Mouse (Mus musculus) gonadal fat pad, adult 2 months (tissue): Measurements from ENCODE around the gene Adgrg5. TPM values are rescaled to one million over a fixed set of nuclear protein-coding genes. Genes with fewer than 3 reads are reported as not detected.

Source experiments
- DNase-seq: peaks from one replicate; pipeline ENCODE4 v3.0.0-alpha.2; 2012; ENCODE audit warnings: low read depth
- polyA plus RNA-seq: library from polyadenylated mRNA; depleted of rRNA; stranded (reverse); fragments of >200 nt; gene quantifications from 2 replicates; pipeline ENCODE4 v1.2.3, GENCODE M21; 2012; rRNA removed

Gene Adgrg5
- polyA plus RNA-seq: 1.0 and 1.7 TPM in 2 replicates

- no peak for DNase-seq
These were observed at the start of gene Adgrg5 for GRCm38 (mm10) chr8:94923405-94923804. Adgrg5 (plus strand) TSS chr8:94923694.

DNA sequence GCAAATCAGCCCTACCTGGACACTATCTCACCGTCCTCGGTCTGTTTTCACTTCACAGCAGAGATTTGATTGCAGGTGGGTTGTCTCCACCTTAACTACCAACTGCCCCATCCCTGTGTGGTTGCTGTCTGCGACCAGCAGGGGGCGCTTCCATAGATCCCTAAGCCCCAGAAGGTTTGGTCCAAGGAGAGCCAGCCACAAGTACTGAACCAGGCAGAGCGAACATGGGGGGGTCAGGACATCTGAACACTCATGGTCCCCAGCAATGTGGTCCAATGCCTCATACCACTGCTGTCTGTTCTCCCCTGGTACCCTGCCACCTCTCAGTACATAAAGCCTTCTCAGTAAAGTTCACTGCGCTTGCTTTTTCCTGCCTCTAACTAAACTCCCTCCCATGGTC is 49.1 kb upstream of the Adgrg5 start:
- DNase-seq: no peak

GRCm38 (mm10) chr8:94875096-94875870 is 48.2 kb upstream of the Adgrg5 start:
- no peak for DNase-seq

- no peak for DNase-seq
These were observed 47.7 kb upstream of the Adgrg5 start for GRCm38 (mm10) chr8:94875871-94876150.

DNA sequence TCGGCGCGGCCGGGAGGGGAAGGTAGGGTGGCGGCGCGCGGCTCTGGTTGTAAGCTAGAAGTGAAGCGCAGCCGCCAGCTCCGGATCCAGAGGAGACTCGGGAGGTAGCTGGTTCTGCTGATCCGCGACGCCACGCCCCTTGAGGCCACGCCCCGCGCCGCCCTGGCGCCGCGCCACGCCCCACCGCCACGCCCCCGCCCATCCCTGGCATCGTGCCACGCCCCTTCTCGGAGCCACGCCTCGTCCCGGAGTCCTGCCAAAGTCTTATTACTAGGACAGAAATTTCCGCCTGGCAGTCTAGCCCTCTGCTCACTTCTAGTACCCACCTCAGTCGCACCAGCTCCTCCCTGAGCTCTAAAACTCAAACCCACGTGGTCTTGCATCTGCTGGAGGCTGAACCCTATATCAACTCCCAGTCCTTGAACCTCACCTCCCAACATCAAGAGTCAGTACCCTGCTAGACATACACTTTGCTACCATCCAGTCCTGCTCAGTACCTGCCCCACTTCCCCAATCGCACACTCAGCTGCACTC is 47.2 kb upstream of the Adgrg5 start, which contains the start of gene Dok4:
TSS of gene Dok4 (minus strand) at position 134 of the 534 bp plus-strand sequence.
- no peak for DNase-seq

DNA sequence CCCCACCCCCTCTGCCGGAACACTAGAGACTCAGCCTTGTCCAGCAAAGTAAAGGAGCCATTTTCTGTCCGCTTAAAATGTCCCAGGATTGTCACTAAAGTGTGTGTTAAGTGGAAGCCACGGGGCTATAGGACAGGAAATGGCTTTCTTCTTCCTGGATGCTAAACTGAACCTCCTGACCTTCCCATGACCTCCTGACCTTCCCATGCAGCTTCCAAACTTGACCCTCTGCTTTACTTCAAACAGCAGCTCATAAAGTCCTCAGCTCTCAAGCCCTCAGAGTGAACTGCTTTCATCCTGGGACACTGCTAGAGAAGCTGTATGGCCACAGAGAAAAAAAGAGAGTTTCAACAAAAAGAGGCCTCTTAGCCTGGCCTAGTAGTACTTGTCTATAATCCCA is 46.7 kb upstream of the Adgrg5 start:
- DNase-seq: no peak

- DNase-seq: no peak
These were observed 42.8 kb upstream of the Adgrg5 start for GRCm38 (mm10) chr8:94880742-94881141.

DNA sequence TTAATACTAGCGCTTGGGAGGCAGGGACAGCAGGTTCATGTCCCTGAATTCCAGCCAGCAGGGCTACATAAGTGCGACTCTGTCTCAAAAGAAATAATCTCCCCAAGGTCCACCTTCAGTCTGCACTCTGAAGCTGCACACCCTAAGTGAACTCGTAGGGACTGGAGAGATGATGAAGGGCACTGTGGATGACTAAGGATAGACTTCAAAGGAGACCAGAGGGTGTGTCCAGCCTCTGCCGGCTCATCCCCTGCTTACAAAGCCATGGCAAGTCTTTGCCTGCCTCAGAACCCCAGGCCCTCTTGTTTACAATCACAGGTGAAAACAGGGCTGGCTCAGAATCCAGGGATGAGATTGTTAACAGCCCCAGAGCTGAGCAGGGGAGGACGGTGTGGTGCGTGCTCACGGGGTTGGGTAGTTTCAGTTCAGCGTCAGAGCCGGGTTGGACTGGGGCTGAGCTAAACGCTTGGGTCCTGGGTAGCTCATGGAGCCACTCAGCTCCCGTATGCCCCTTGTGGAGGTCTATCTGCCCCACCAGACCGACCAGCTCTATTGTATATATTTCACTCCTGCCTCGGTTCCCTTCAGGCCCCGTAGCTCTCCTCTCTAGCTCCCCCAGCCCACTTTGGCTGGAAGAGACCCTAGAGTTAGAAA is 35.0 kb upstream of the Adgrg5 start:
- DNase-seq: no peak

- DNase-seq: no peak
These were observed 30.6 kb upstream of the Adgrg5 start for GRCm38 (mm10) chr8:94892917-94893316.

GRCm38 (mm10) chr8:94899262-94899661 is 24.2 kb upstream of the Adgrg5 start:
- DNase-seq: no peak

DNA sequence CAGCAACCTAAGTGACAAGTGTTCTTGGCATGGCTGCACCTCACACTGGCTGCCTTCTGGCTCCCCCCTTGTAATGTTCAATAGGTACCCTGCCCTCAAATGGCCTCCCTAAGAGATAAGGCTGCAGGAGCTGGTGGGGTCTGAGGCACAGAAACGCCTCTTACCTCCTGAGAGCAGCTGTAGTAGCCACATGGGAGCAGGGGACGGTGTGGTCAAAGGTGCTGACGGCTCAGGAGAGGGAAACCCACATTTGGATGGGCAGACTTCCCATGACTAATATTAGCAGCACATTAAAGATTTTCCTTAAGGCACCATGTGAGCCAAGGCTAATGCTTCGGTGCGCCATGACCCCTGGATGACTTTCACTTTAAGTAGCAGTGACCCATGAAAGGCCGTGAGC is 22.9 kb upstream of the Adgrg5 start:
- DNase-seq: no peak

DNA sequence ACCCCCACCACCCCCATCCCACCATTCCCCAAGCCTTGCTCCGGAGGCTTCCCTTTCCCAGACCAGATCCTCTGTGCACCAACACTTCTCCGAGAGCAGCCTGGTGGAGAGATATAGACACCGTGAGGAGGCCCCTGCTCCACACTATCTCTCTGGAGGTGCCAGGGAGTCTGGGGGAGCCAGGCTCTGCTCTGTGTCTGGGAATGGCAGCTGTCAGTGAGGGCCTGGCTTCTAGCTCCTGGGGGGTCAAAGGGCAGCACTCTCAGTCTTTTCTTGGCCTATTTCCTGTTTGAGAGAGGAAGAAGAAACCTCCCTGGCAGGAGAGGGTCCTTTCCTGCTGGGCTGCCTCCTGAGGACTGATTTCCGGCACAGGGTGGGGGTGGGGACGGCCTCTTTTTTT is 22.5 kb upstream of the Adgrg5 start:
- no peak for DNase-seq

DNA sequence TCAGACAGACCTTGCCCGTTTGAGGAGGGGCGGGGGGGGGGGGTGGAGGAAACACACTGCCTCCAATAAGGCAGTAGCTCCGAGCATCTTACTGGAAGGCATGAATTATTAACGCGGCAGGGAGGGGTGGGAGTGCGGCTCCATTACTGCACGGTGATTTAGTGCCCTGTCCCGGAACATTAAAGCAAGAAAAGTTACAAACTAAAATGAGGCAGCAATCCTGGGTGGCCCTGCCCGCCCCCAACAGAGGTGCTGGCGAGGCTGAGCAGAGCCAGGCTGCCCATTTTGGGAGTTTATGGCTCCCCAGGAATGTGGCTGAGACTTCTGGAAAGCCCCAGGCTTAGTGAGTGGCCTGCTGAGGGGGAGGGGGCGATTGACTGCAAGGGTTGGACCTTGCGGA is 19.8 kb upstream of the Adgrg5 start:
- DNase-seq: no peak

DNA sequence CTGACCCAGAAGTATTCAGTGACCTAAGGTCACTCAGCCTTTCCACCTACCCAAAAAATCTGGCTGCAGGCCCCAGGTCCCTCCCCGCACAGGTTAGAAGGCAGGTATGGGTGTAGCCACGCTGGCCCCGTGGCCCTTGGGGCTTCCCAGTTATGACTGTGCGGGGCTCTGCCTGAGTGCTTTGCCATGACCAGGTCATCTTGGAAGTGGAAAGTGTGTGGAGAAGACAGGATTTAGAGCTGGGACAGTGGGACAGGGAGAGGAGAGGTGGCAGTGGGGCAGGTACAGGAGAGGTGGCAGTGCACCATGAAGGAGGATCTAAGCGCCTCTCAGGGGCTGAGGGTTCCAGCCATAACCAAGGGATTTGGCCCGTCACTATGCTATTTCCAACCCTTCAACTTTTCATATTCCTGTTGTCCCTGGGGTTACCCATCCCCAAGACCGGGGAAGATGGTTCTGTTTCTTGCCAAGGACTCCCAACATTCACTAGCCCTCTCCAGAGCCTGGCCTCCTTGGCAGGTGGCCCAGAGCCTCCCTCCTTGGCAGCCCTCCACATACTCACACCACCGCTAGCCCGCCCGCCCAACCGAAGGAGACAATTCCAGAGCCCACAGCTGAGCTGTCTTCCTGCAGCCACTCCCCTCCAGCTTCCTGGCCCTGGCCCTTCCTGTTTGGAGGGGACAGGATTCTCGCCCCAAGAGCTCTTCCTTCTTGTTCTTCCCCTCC is 18.9 kb upstream of the Adgrg5 start:
- DNase-seq: no peak

DNA sequence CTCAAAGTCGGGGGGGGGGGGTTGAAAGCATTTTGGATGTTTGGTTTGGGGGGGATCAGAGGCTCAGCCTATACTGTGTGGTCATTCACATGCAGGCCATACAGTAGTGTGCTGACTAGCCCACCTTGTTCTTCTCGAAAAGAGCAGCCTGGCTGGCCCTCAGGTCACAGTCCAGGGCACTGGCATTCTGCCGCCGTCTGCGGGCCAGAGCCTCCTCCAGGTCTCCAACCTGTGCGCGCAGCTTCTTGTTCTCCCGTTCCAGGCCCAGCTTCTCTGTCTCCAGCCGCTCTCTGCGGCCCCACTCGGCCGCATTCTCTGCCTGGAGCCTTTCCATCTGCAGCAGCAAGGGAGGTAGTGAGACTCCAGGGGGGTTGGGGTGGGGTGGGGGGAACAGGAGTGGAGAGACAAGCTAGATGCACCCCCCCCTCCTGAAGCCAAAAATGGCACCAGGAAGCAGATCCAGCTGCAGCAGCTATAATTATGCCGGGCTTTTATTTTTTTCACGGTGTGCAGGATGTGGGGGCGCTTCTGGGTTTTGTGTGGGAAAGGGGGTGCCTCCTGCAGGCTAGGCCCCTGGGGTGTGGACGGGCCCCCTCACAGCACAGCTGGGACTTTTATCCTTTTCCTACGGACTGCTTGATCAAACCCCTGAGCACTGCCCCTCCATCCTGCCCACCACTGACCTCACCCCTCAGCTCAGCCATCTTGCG is 15.7 kb upstream of the Adgrg5 start:
- no peak for DNase-seq

GRCm38 (mm10) chr8:94908847-94909246 is 14.6 kb upstream of the Adgrg5 start:
- DNase-seq: no peak

GRCm38 (mm10) chr8:94913061-94913660 is 10.3 kb upstream of the Adgrg5 start:
- DNase-seq: no peak

GRCm38 (mm10) chr8:94914256-94914655 is 9.2 kb upstream of the Adgrg5 start:
- no peak for DNase-seq

- no peak for DNase-seq
These were observed 8.8 kb upstream of the Adgrg5 start for GRCm38 (mm10) chr8:94914701-94915101.

DNA sequence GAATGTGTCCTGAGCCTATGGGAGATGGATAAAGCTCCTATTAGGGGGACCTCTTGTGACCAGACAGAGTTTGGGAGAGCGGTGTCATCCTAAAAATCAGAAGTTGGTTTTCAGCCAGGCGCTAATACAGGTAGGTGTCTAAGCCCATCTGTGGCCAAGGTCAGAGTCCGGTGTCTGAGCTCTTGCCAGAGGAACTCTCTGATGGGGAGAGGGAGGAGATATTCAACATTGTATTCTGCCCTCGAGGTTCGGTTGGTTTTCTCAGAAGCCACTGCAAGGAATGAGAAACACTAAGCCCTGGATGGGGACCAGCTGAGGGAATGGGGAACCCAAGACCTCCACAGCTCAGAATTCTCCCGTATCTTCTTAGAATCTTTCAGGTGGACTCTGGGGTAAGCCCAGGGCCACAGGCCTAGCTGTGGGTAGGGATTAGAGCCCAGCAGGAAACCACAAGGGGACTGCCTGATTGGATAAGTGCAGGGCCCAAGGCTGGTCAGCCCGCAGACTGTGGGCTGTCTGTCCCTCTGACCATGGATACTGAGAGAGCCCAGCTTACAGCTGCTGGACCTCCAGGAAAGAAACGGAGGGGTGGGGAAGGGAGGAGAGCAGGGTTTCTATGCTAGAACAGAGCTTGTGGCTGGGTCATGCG is 7.1 kb upstream of the Adgrg5 start:
- no peak for DNase-seq

GRCm38 (mm10) chr8:94916960-94917324 is 6.6 kb upstream of the Adgrg5 start:
- DNase-seq: no peak
